Mouse (Mus musculus): ENCODE data around the gene Scrn2. TPM values are rescaled to one million over a fixed set of nuclear protein-coding genes. Genes with fewer than 3 reads are reported as not detected.

Gene Scrn2
- total RNA-seq (2021): 10 to 100 TPM; 12.6 TPM
- 13.0 and 16.3 TPM in 2 replicates for polyA plus RNA-seq (2012; rRNA removed)
- long read RNA-seq, transcript Scrn2-201 (8 exons, 1,530 nt): major isoform, 5 of 7 reads
- long read RNA-seq, partial matches to known transcripts: 1 of 7 reads
- long read RNA-seq, other reads (novel, unspliced or antisense): 1 of 7 reads

DNA sequence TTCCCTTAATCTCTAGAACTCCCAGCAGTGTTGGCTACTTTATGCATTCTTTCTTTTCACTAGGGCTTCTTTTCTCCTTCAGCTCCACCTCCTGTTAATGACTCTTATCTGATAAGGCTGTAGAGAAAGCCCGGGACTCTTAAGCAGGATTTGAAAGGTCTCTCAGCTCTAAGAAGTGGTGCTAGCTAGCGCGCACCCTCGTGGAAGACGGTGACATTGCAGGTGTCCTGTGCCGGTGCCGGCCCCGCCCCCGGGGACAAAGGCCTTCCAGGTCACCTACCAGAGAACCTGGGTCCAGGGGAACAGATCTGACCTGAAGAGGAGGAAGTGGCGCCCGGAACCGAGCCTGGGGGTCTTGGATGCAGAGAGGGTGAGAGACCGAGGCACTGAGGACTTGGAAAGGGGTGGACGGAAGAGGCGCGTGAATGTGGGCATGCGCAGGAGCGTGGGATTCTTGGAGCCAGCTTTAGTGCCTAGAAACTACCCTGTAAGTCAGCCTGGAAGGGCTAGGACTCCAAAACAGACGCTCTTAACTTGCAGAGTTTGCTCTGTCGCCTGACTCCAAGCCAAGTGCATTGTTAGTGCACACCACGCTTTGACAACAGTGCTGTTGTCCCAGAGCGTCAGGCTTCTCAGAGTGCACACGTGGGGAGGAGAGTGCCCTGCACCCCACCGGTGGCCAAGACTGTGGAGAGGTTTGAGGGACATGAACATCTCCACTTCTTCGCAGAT, at the start of gene Scrn2:
TSS of gene Scrn2 (plus strand) at position 253 of the 732 bp plus-strand sequence.
- no peaks in the 10 kb centered on the region for H3K79me2 ChIP-seq (replicated peaks; ENCODE audit: control insufficient read depth, insufficient read depth, low read length)
- intact Hi-C loops (cut with DNase I): no loop called here
- H3K27ac ChIP-seq: peak within 1 kb of the TSS; percentile 85
- peak; percentile 87 to 93 for DNase-seq
- TF ChIP-seq POLR2A (IDR thresholded peaks at IDR 0.05; ENCODE audit: insufficient read depth, low read depth, low read length) (no peak), EP300 (IDR thresholded peaks at IDR 0.05; ENCODE audit: insufficient read depth, low read depth, low read length) (no peak), CTCF (IDR thresholded peaks at IDR 0.05) (no peak; the same call in 1 of the 2 replicates)
- no peaks in the 10 kb centered on the region for H3K27me3 ChIP-seq (ENCODE audit: control insufficient read depth, insufficient read depth, low read length)
- peak within 1 kb of the TSS; percentile 61 for H3K9ac ChIP-seq (ENCODE audit: low read depth, low read length)
- no peaks in the 10 kb centered on the region for H3K36me3 ChIP-seq (ENCODE audit: control insufficient read depth, insufficient read depth, low read length)
- no peaks in the 10 kb centered on the region; the same call in 1 of the 2 replicates for H3K4me1 ChIP-seq (ENCODE audit: control insufficient read depth, insufficient read depth, low read length)
- WGBS: under 1% methylated on average over 25 of the region's 25 CpGs
- peak within 1 kb of the TSS; percentile 70 for H3K4me3 ChIP-seq

DNA sequence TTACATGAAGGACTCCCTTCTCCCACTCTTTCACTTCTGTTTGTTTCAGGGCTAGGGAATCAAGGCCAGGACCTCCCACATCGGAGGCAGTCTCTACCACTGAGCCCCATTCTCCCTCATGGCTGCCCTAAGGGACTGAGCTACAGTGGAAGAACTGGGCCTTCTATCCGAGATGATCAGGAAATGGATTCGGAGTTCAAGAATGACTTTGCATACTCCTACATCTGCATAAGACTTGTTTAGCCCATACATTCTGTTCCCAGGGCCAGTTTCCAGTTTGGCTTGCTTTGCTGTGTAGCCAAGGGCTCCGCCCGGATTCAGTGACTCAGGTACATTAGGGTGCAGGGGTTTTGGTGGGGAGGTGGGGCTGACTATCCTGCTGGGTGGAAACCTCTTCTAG, 49.7 kb upstream of the Scrn2 start:
- no peak overlapping the region for H3K4me3 ChIP-seq
- no peak for TF ChIP-seq EP300 (IDR thresholded peaks at IDR 0.05; ENCODE audit: insufficient read depth, low read depth, low read length)
- no peak for TF ChIP-seq POLR2A (IDR thresholded peaks at IDR 0.05; ENCODE audit: insufficient read depth, low read depth, low read length)
- no peak for TF ChIP-seq CTCF (IDR thresholded peaks at IDR 0.05)
- H3K36me3 ChIP-seq (ENCODE audit: control insufficient read depth, insufficient read depth, low read length): 0 out of 2 replicates have a peak, but pooled peaks cover 2% of the 10 kb centered on the region
- no peak for DNase-seq
- H3K27ac ChIP-seq: no peak overlapping the region
- intact Hi-C loops (cut with DNase I): loop anchor here (5.0 kb wide), 1 partner anchor 63 kb away; the partner anchor contains the start of gene Cdk5rap3
- H3K9ac ChIP-seq (ENCODE audit: low read depth, low read length): no peak overlapping the region
- 70% methylated on average over 5 of the region's 5 CpGs for WGBS
- peaks cover 2% of the 10 kb centered on the region; the same call in 1 of the 2 replicates for H3K79me2 ChIP-seq (replicated peaks; ENCODE audit: control insufficient read depth, insufficient read depth, low read length)
- no peaks in the 10 kb centered on the region for H3K27me3 ChIP-seq (ENCODE audit: control insufficient read depth, insufficient read depth, low read length)
- H3K4me1 ChIP-seq (ENCODE audit: control insufficient read depth, insufficient read depth, low read length): peaks cover 14% of the 10 kb centered on the region

GRCm38 (mm10) chr11:96981461-96981860, 48.3 kb upstream of the Scrn2 start:
- Histone ChIP-seq H3K9ac (ENCODE audit: low read depth, low read length) (no peak overlapping the region), H3K4me3 (no peak overlapping the region), H3K27ac (no peak overlapping the region), H3K4me1 (ENCODE audit: control insufficient read depth, insufficient read depth, low read length) (peaks cover 5% of the 10 kb centered on the region), H3K36me3 (ENCODE audit: control insufficient read depth, insufficient read depth, low read length) (no peaks in the 10 kb centered on the region), H3K79me2 (replicated peaks; ENCODE audit: control insufficient read depth, insufficient read depth, low read length) (no peaks in the 10 kb centered on the region), H3K27me3 (ENCODE audit: control insufficient read depth, insufficient read depth, low read length) (no peaks in the 10 kb centered on the region)
- DNase-seq: no peak
- TF ChIP-seq POLR2A (IDR thresholded peaks at IDR 0.05; ENCODE audit: insufficient read depth, low read depth, low read length) (no peak), EP300 (IDR thresholded peaks at IDR 0.05; ENCODE audit: insufficient read depth, low read depth, low read length) (no peak), CTCF (IDR thresholded peaks at IDR 0.05) (no peak)
- intact Hi-C loops (cut with DNase I): loop anchor here (5.0 kb wide), 1 partner anchor 64 kb away; the partner anchor contains the start of gene Cdk5rap3
- 72% methylated on average over 15 of the region's 15 CpGs for WGBS

- Histone ChIP-seq H3K9ac (ENCODE audit: low read depth, low read length) (no peak overlapping the region), H3K27me3 (ENCODE audit: control insufficient read depth, insufficient read depth, low read length) (no peaks in the 10 kb centered on the region), H3K4me3 (no peak overlapping the region), H3K36me3 (ENCODE audit: control insufficient read depth, insufficient read depth, low read length) (no peaks in the 10 kb centered on the region), H3K27ac (no peak overlapping the region), H3K79me2 (replicated peaks; ENCODE audit: control insufficient read depth, insufficient read depth, low read length) (no peaks in the 10 kb centered on the region), H3K4me1 (ENCODE audit: control insufficient read depth, insufficient read depth, low read length) (peaks cover 5% of the 10 kb centered on the region)
- TF ChIP-seq EP300 (IDR thresholded peaks at IDR 0.05; ENCODE audit: insufficient read depth, low read depth, low read length) (peak; percentile 72; the same call in 1 of the 2 replicates), CTCF (IDR thresholded peaks at IDR 0.05) (peak; percentile 98), POLR2A (IDR thresholded peaks at IDR 0.05; ENCODE audit: insufficient read depth, low read depth, low read length) (no peak)
- peak; percentile 80 for DNase-seq
- intact Hi-C loops (cut with DNase I): loop anchor here (1.0 to 5.0 kb wide), 3 partner anchors 40 to 65 kb away; partner anchors contain the start of gene Cdk5rap3
- 5% methylated on average over 7 of the region's 7 CpGs for WGBS
These were observed 47.4 kb upstream of the Scrn2 start for GRCm38 (mm10) chr11:96982355-96982754.

DNA sequence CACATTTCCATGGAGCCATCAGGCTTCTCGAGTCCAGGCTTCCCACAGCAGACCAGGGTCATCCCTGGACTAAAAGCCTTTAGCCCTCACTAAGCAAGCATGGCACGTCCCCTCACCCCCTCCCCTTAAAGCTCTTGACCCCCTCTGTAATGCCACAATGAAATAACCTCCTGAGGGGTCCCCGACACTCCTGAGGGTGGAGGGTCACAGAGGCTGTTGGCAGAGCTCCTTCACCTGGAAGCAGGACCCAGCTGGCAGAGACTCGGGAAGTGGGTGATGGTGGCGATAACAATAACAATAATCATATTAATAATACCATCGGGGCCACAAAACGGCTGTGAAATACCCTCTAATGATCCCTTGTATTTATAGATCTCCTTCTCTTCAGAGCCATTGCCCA, 46.9 kb upstream of the Scrn2 start, which contains the start of gene Sp2:
TSS of gene Sp2 (minus strand) at position 101 of the 400 bp plus-strand sequence.
- TF ChIP-seq POLR2A (IDR thresholded peaks at IDR 0.05; ENCODE audit: insufficient read depth, low read depth, low read length) (no peak), EP300 (IDR thresholded peaks at IDR 0.05; ENCODE audit: insufficient read depth, low read depth, low read length) (no peak), CTCF (IDR thresholded peaks at IDR 0.05) (no peak)
- WGBS: 73% methylated on average over 7 of the region's 7 CpGs
- no peaks in the 10 kb centered on the region for H3K79me2 ChIP-seq (replicated peaks; ENCODE audit: control insufficient read depth, insufficient read depth, low read length)
- H3K27ac ChIP-seq: no peak within 1 kb of the TSS
- H3K4me1 ChIP-seq (ENCODE audit: control insufficient read depth, insufficient read depth, low read length): peaks cover 6% of the 10 kb centered on the region
- no peaks in the 10 kb centered on the region for H3K36me3 ChIP-seq (ENCODE audit: control insufficient read depth, insufficient read depth, low read length)
- no peaks in the 10 kb centered on the region; the same call in 1 of the 2 replicates for H3K27me3 ChIP-seq (ENCODE audit: control insufficient read depth, insufficient read depth, low read length)
- intact Hi-C loops (cut with DNase I): loop anchor here (1.0 to 5.0 kb wide), 3 partner anchors 39 to 66 kb away; partner anchors contain the start of gene Cdk5rap3
- no peak within 1 kb of the TSS for H3K4me3 ChIP-seq
- no peak for DNase-seq
- no peak within 1 kb of the TSS for H3K9ac ChIP-seq (ENCODE audit: low read depth, low read length)

Data from heart, adult 2 months (tissue).